Mouse (Mus musculus) midbrain, embryonic 14.5 days (tissue): ENCODE measurements around the gene Cacnb2. TPM values are rescaled to one million over a fixed set of nuclear protein-coding genes. Genes with fewer than 3 reads are reported as not detected.

Experiments used
- ATAC-seq: fragments of 200-750 bp; cut with Nextera tagmentation; 2 replicates; pipeline ENCODE4 v1.8.0; 2017; ENCODE audit warnings: moderate number of reproducible peaks, moderate library complexity; ENCODE audit not compliant: low FRiP score, low TSS enrichment
- DNase-seq: peaks from one replicate; pipeline ENCODE4 v3.0.0-alpha.2; 2015
- H3K27ac ChIP-seq: fragments of 300-500 bp; sonication (generic); replicated peaks from 2 replicates; pipeline ENCODE4 v1.5.1; 2014; ENCODE audit warnings: mild to moderate bottlenecking, low read depth, low read length, moderate library complexity
- H3K27me3 ChIP-seq: fragments of 300-500 bp; sonication (generic); 2 replicates; pipeline ENCODE4 v1.6.1; 2014; ENCODE audit warnings: low read length, control low read depth, mixed read lengths; ENCODE audit not compliant: control insufficient read depth, insufficient read depth
- H3K36me3 ChIP-seq: fragments of 300-500 bp; sonication (generic); 2 replicates; pipeline ENCODE4 v1.6.1; 2014; ENCODE audit warnings: low read length, control low read depth; ENCODE audit not compliant: control insufficient read depth, insufficient read depth
- H3K4me1 ChIP-seq: fragments of 300-500 bp; sonication (generic); 2 replicates; pipeline ENCODE4 v1.6.1; 2014; ENCODE audit warnings: mild to moderate bottlenecking, antibody characterized with exemption, low read length, control low read depth; ENCODE audit not compliant: control insufficient read depth, insufficient read depth
- H3K4me2 ChIP-seq: fragments of 300-500 bp; sonication (generic); 2 replicates; pipeline ENCODE4 v1.6.1; 2014; ENCODE audit warnings: mild to moderate bottlenecking, low read length, moderate library complexity
- H3K4me3 ChIP-seq: fragments of 300-500 bp; sonication (generic); replicated peaks from 2 replicates; pipeline ENCODE4 v1.5.1; 2014; ENCODE audit warnings: low read depth, low read length
- H3K9ac ChIP-seq: fragments of 300-500 bp; sonication (generic); replicated peaks from 2 replicates; pipeline ENCODE4 v1.6.1; 2014; ENCODE audit warnings: mild to moderate bottlenecking, low read length, moderate library complexity
- H3K9me3 ChIP-seq: fragments of 300-500 bp; sonication (generic); 2 replicates; pipeline ENCODE4 v1.6.1; 2016; ENCODE audit warnings: low read length, control low read depth, mixed read lengths; ENCODE audit not compliant: control insufficient read depth
- WGBS: fragments of 180-500 bp; shearing (Covaris S2); extraction: QIAGEN DNeasy Blood & Tissue Kit; methylation state at CpG from one replicate; pipeline ENCODE4 v1.1.7; 2014; 5-methylcytosine and 5-hydroxymethylcytosine counted together
- polyA plus RNA-seq: library from polyadenylated mRNA; unstranded; fragments of >200 nt; fragmentation: Nextera tagmentation; extraction: Ambion mirVana; gene quantifications from 2 replicates; pipeline ENCODE4 v1.2.1, GENCODE M21; 2014

Cacnb2 gene
- polyA plus RNA-seq, 1 experiment from 2014 or later: 5.9 TPM

DNA sequence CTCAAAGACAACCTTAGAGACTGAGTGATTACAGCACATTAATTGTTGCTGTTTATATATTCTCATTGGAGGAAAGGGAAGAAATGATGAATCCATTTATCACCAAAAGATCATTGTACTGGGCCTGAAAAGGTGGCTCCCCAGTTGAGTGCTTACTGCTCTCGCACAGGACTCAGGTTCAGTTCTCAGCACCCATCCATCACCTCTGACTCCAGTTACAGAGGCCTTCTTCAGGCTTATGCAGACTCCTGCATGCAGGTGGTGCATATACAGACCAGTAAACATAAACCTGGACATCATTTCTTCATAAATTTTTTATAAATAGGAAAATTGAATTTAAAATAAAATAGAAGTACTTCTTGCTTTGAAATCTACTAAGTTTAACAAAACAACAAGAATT is 405.2 kb downstream of the Cacnb2 start:
- H3K27ac ChIP-seq: no peak overlapping the region
- H3K27me3 ChIP-seq: no peaks in the 10 kb centered on the region
- no peak overlapping the region for H3K4me3 ChIP-seq
- DNase-seq (no peak), ATAC-seq (no peak)
- H3K9ac ChIP-seq: no peak overlapping the region
- no peaks in the 10 kb centered on the region for H3K9me3 ChIP-seq
- WGBS: 83% methylated on average over 1 of the region's 1 CpGs
- no peaks in the 10 kb centered on the region for H3K4me1 ChIP-seq
- H3K36me3 ChIP-seq: 0 out of 2 replicates have a peak, but pooled peaks cover 3% of the 10 kb centered on the region
- no peak overlapping the region for H3K4me2 ChIP-seq

DNA sequence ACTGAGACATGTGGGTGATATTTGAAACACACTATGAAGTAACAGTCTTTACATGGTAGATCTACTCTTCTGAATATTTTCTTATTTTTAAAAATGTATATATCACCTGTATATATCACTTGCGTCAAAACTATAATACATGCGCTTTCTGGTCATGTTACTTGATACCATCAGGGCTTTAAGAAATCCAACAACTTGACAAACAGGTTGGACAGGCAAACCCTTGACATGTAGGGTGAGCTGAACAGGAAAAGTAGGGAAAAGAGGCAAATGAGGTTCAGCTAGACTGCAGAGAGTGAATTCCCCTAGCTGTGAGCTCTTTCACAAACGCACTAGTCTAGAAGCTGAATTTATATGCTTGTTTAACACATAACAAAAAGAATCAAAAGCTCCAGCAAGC is 423.9 kb downstream of the Cacnb2 start:
- no peak overlapping the region for H3K27ac ChIP-seq
- no peaks in the 10 kb centered on the region for H3K27me3 ChIP-seq
- ATAC-seq (no peak), DNase-seq (no peak)
- H3K4me3 ChIP-seq: no peak overlapping the region
- no peaks in the 10 kb centered on the region for H3K9me3 ChIP-seq
- H3K4me2 ChIP-seq: no peak overlapping the region
- 95% methylated on average over 3 of the region's 3 CpGs for WGBS
- no peaks in the 10 kb centered on the region for H3K4me1 ChIP-seq
- no peak overlapping the region for H3K9ac ChIP-seq
- H3K36me3 ChIP-seq: peaks cover 10% of the 10 kb centered on the region; the same call in 1 of the 2 replicates

DNA sequence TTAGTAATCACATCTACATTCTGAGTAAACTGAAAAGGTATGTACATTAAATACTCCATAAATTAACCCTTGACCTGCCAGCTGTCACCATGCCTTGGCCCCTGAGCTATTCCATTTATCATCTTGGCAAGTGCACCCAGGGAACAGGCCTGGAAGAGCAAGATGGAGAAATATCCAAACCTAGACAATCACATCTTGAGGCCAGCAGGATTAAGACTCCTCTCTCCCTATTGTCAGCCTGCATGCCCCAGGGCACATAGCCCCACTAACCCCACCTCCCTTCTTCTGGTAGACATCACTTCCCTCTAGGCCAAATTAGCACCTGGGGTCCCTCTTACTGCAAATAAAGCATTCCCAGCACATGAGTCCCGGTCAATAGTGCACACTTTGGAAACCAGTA is 424.9 kb downstream of the Cacnb2 start:
- Histone ChIP-seq H3K4me3 (no peak overlapping the region), H3K36me3 (peaks cover 12% of the 10 kb centered on the region; the same call in 1 of the 2 replicates), H3K27me3 (no peaks in the 10 kb centered on the region), H3K4me1 (no peaks in the 10 kb centered on the region), H3K9ac (no peak overlapping the region), H3K27ac (no peak overlapping the region), H3K9me3 (no peaks in the 10 kb centered on the region), H3K4me2 (no peak overlapping the region)
- 82% methylated on average over 1 of the region's 1 CpGs for WGBS
- no peak for DNase-seq
- no peak for ATAC-seq

Other genes starting within 250 kb of the Cacnb2 start
- gene Slc39a12, start 214.8 kb upstream of the Cacnb2 start, polyA plus RNA-seq: 2.8 and 3.1 TPM in 2 replicates